Mouse (Mus musculus) lung, embryonic 15.5 days (tissue): ENCODE results near the gene Sos1. TPM values are rescaled to one million over a fixed set of nuclear protein-coding genes. Genes with fewer than 3 reads are reported as not detected.

Experiments used
- ATAC-seq: fragments of 200-750 bp; cut with Nextera tagmentation; 2 replicates; pipeline ENCODE4 v1.8.0; 2017; ENCODE audit warnings: moderate number of reproducible peaks, borderline replicate concordance; ENCODE audit not compliant: low FRiP score, low TSS enrichment; ENCODE audit errors: extremely low read depth
- H3K27ac ChIP-seq: fragments of 300-500 bp; sonication (generic); 2 replicates; pipeline ENCODE4 v1.5.1; 2015; ENCODE audit warnings: moderate library complexity, mild to moderate bottlenecking, inconsistent platforms
- H3K27me3 ChIP-seq: fragments of 300-500 bp; sonication (generic); 2 replicates; pipeline ENCODE4 v1.6.1; 2015; ENCODE audit warnings: inconsistent platforms
- H3K36me3 ChIP-seq: fragments of 300-500 bp; sonication (generic); 2 replicates; pipeline ENCODE4 v1.6.1; 2015; ENCODE audit warnings: inconsistent platforms
- H3K4me1 ChIP-seq: fragments of 300-500 bp; sonication (generic); 2 replicates; pipeline ENCODE4 v1.6.1; 2015; ENCODE audit warnings: inconsistent platforms
- H3K4me2 ChIP-seq: fragments of 300-500 bp; sonication (generic); 2 replicates; pipeline ENCODE4 v1.6.1; 2015; ENCODE audit warnings: inconsistent platforms, mild to moderate bottlenecking, moderate library complexity
- H3K4me3 ChIP-seq: fragments of 300-500 bp; sonication (generic); 2 replicates; pipeline ENCODE4 v1.5.1; 2015; ENCODE audit warnings: mild to moderate bottlenecking, inconsistent platforms
- H3K9ac ChIP-seq: fragments of 300-500 bp; sonication (generic); 2 replicates; pipeline ENCODE4 v1.6.1; 2015; ENCODE audit warnings: inconsistent platforms
- H3K9me3 ChIP-seq: fragments of 300-500 bp; sonication (generic); 2 replicates; pipeline ENCODE4 v1.6.1; 2016; ENCODE audit warnings: inconsistent platforms
- WGBS: fragments of 180-500 bp; shearing (Covaris S2); methylation state at CpG from one replicate; pipeline ENCODE4 v1.1.7; 2015; 5-methylcytosine and 5-hydroxymethylcytosine counted together
- polyA plus RNA-seq: library from polyadenylated mRNA; unstranded; fragments of >200 nt; fragmentation: Nextera tagmentation; extraction: Ambion mirVana; gene quantifications from 2 replicates; pipeline ENCODE4 v1.2.1, GENCODE M21; 2015

Gene Sos1
- polyA plus RNA-seq, 1 experiment from 2014 or later: 4.5 TPM

- Histone ChIP-seq H3K27ac (no peak overlapping the region), H3K27me3 (no peaks in the 10 kb centered on the region), H3K4me3 (no peak overlapping the region), H3K4me2 (no peak overlapping the region), H3K9ac (no peak overlapping the region), H3K4me1 (0 out of 2 replicates have a peak, but pooled peaks cover 5% of the 10 kb centered on the region), H3K9me3 (no peaks in the 10 kb centered on the region), H3K36me3 (no peaks in the 10 kb centered on the region)
- WGBS: 13% methylated on average over 4 of the region's 4 CpGs
- ATAC-seq: no peak
Observed at GRCm38 (mm10) chr17:80509494-80510458, 29.5 kb upstream of the Sos1 start.

- Histone ChIP-seq H3K9ac (no peak overlapping the region), H3K27ac (no peak overlapping the region), H3K4me2 (no peak overlapping the region), H3K9me3 (no peaks in the 10 kb centered on the region), H3K27me3 (no peaks in the 10 kb centered on the region), H3K4me1 (no peaks in the 10 kb centered on the region), H3K4me3 (no peak overlapping the region), H3K36me3 (no peaks in the 10 kb centered on the region)
- ATAC-seq: no peak
- WGBS: 72% methylated on average over 6 of the region's 6 CpGs
Observed at GRCm38 (mm10) chr17:80505766-80506165, 25.5 kb upstream of the Sos1 start.

GRCm38 (mm10) chr17:80505342-80505741 is 25.1 kb upstream of the Sos1 start:
- no peak for ATAC-seq
- WGBS: 76% methylated on average over 4 of the region's 4 CpGs

GRCm38 (mm10) chr17:80501805-80502172 is 21.5 kb upstream of the Sos1 start:
- WGBS: 38% methylated on average over 2 of the region's 2 CpGs
- no peaks in the 10 kb centered on the region for H3K27me3 ChIP-seq
- H3K27ac ChIP-seq: no peak overlapping the region
- no peaks in the 10 kb centered on the region for H3K9me3 ChIP-seq
- no peak overlapping the region for H3K9ac ChIP-seq
- no peak overlapping the region for H3K4me2 ChIP-seq
- H3K36me3 ChIP-seq: no peaks in the 10 kb centered on the region
- ATAC-seq: no peak
- no peaks in the 10 kb centered on the region for H3K4me1 ChIP-seq
- H3K4me3 ChIP-seq: no peak overlapping the region

More at GRCm38 (mm10) chr17:80505342-80505741, 25.1 kb upstream of the Sos1 start:
- no peak overlapping the region for H3K4me3 ChIP-seq
- no peaks in the 10 kb centered on the region for H3K9me3 ChIP-seq
- no peaks in the 10 kb centered on the region for H3K4me1 ChIP-seq
- no peak overlapping the region for H3K4me2 ChIP-seq
- H3K27me3 ChIP-seq: no peaks in the 10 kb centered on the region
- no peak overlapping the region for H3K9ac ChIP-seq
- H3K36me3 ChIP-seq: no peaks in the 10 kb centered on the region
- no peak overlapping the region for H3K27ac ChIP-seq

GRCm38 (mm10) chr17:80501037-80501804 is 21.0 kb upstream of the Sos1 start:
- Histone ChIP-seq H3K27me3 (no peaks in the 10 kb centered on the region), H3K9ac (no peak overlapping the region), H3K27ac (no peak overlapping the region), H3K36me3 (no peaks in the 10 kb centered on the region), H3K4me1 (no peaks in the 10 kb centered on the region), H3K4me3 (no peak overlapping the region), H3K9me3 (no peaks in the 10 kb centered on the region), H3K4me2 (no peak overlapping the region)
- WGBS: 35% methylated on average over 5 of the region's 5 CpGs
- ATAC-seq: no peak

GRCm38 (mm10) chr17:80500025-80500424 is 19.8 kb upstream of the Sos1 start:
- Histone ChIP-seq H3K27ac (no peak overlapping the region), H3K36me3 (no peaks in the 10 kb centered on the region), H3K4me1 (no peaks in the 10 kb centered on the region), H3K4me2 (no peak overlapping the region), H3K9ac (no peak overlapping the region), H3K9me3 (no peaks in the 10 kb centered on the region), H3K4me3 (no peak overlapping the region), H3K27me3 (no peaks in the 10 kb centered on the region)
- no peak for ATAC-seq
- 67% methylated on average over 4 of the region's 4 CpGs for WGBS

GRCm38 (mm10) chr17:80498600-80499268 is 18.5 kb upstream of the Sos1 start:
- 68% methylated on average over 11 of the region's 11 CpGs for WGBS
- Histone ChIP-seq H3K27ac (no peak overlapping the region), H3K9me3 (no peaks in the 10 kb centered on the region), H3K36me3 (no peaks in the 10 kb centered on the region), H3K27me3 (no peaks in the 10 kb centered on the region), H3K9ac (no peak overlapping the region), H3K4me2 (no peak overlapping the region), H3K4me3 (no peak overlapping the region), H3K4me1 (no peaks in the 10 kb centered on the region)
- ATAC-seq: no peak

- Histone ChIP-seq H3K4me2 (no peak overlapping the region), H3K9me3 (no peaks in the 10 kb centered on the region), H3K36me3 (no peaks in the 10 kb centered on the region), H3K4me3 (no peak overlapping the region), H3K9ac (no peak overlapping the region), H3K4me1 (no peaks in the 10 kb centered on the region), H3K27me3 (no peaks in the 10 kb centered on the region), H3K27ac (no peak overlapping the region)
- WGBS: 69% methylated on average over 9 of the region's 9 CpGs
- no peak for ATAC-seq
Observed at GRCm38 (mm10) chr17:80497183-80497601, 16.9 kb upstream of the Sos1 start.

- no peaks in the 10 kb centered on the region for H3K9me3 ChIP-seq
- WGBS: 78% methylated on average over 8 of the region's 8 CpGs
- ATAC-seq: no peak
Observed at GRCm38 (mm10) chr17:80496607-80497170, 16.4 kb upstream of the Sos1 start.

GRCm38 (mm10) chr17:80496185-80496584 is 15.9 kb upstream of the Sos1 start:
- Histone ChIP-seq H3K36me3 (no peaks in the 10 kb centered on the region), H3K9me3 (no peaks in the 10 kb centered on the region), H3K4me1 (no peaks in the 10 kb centered on the region), H3K27me3 (no peaks in the 10 kb centered on the region), H3K4me3 (no peak overlapping the region), H3K27ac (no peak overlapping the region), H3K4me2 (no peak overlapping the region), H3K9ac (no peak overlapping the region)
- WGBS: 65% methylated on average over 6 of the region's 6 CpGs
- ATAC-seq: no peak

More at GRCm38 (mm10) chr17:80496607-80497170, 16.4 kb upstream of the Sos1 start:
- H3K36me3 ChIP-seq: no peaks in the 10 kb centered on the region
- H3K27me3 ChIP-seq: no peaks in the 10 kb centered on the region
- H3K27ac ChIP-seq: no peak overlapping the region
- no peak overlapping the region for H3K4me3 ChIP-seq
- no peaks in the 10 kb centered on the region for H3K4me1 ChIP-seq
- no peak overlapping the region for H3K4me2 ChIP-seq
- H3K9ac ChIP-seq: no peak overlapping the region

GRCm38 (mm10) chr17:80493891-80494290 is 13.6 kb upstream of the Sos1 start:
- Histone ChIP-seq H3K4me2 (no peak overlapping the region), H3K9ac (no peak overlapping the region), H3K4me3 (no peak overlapping the region), H3K27me3 (no peaks in the 10 kb centered on the region), H3K36me3 (no peaks in the 10 kb centered on the region), H3K4me1 (peaks cover 7% of the 10 kb centered on the region), H3K9me3 (no peaks in the 10 kb centered on the region), H3K27ac (no peak overlapping the region)
- no peak for ATAC-seq
- WGBS: 75% methylated on average over 1 of the region's 1 CpGs
